Mouse (Mus musculus) lung, postnatal 0 days (tissue): ENCODE data around the gene Ocrl.

Experiments
- CTCF ChIP-seq: IDR thresholded peaks from 2 replicates; pipeline ENCODE4 v1.5.1; 2016; ENCODE audit warnings: antibody characterized with exemption, mild to moderate bottlenecking
- EP300 ChIP-seq: IDR thresholded peaks from 2 replicates; pipeline ENCODE4 v1.6.1; 2016; ENCODE audit warnings: antibody characterized with exemption, mild to moderate bottlenecking, control low read depth

DNA sequence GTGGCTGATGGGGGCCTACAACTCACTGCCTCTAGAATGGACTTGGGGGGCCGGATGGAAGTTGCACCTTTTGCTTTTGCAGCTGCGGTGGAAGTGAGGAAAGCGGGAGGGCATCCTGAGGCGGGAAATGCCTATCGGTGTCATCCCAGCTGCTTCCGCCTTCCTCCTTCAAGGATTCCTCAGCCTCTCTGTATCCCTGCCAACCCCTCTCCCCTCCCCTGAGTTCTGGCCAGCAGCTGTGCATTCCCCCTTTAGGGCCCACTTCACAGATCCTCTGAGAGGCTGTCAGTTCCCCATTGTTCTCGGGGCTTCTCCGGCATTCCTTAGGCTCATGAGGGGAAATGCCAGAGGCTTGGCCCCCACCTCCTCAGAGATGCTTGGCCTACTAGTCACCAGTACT, 93.9 kb downstream of the Ocrl start:
- TF ChIP-seq EP300, result no peak; the same call in 1 of the 2 replicates
- no peak for TF ChIP-seq CTCF
